Mouse (Mus musculus): ENCODE data around the gene Maml3.

GRCm38 (mm10) chr3:51963151-51963791 lies 141.6 kb downstream of the Maml3 start:
- TF ChIP-seq POLR2A (IDR thresholded peaks at IDR 0.05; ENCODE audit: insufficient read length, low read depth) (no peak), SRF (IDR thresholded peaks at IDR 0.05; ENCODE audit: control insufficient read depth, insufficient read length, low read depth) (no peak), MYOD1 (IDR thresholded peaks at IDR 0.05; ENCODE audit: control insufficient read depth in 1 of 3, insufficient read length in 2 of 3, low read depth in 2 of 3) (no peak), USF1 (IDR thresholded peaks at IDR 0.05; ENCODE audit: low read depth) (no peak), TCF12 (IDR thresholded peaks at IDR 0.05; ENCODE audit: insufficient read depth, poor library complexity, severe bottlenecking) (no peak), MAX (IDR thresholded peaks at IDR 0.05; ENCODE audit: low read depth) (no peak), POLR2AphosphoS2 (IDR thresholded peaks at IDR 0.05; ENCODE audit: insufficient read length, low read depth) (no peak)

All from myocyte (in vitro differentiated cells).